Mouse (Mus musculus) heart, embryonic 14.5 days (tissue): ENCODE data around the gene Eed. TPM values are rescaled to one million over a fixed set of nuclear protein-coding genes. Genes with fewer than 3 reads are reported as not detected.
A peak's percentile ranks its signal among the peaks of the same experiment; 100 is the strongest.

Source experiments
- ATAC-seq: fragments of 200-750 bp; cut with Nextera tagmentation; 2 replicates; pipeline ENCODE4 v1.8.0; 2017; ENCODE audit warnings: low read depth, moderate TSS enrichment; ENCODE audit not compliant: insufficient number of reproducible peaks, insufficient read depth, low FRiP score
- H3K27ac ChIP-seq, 2 experiments: fragments of 200-500 bp in 1 of 2; fragments of 300-500 bp in 1 of 2; sonication (generic) in 1 of 2; replicated peaks in 1 of 2; 2 replicates each; pipeline ENCODE4 v1.5.1; 2012 to 2014; ENCODE audit warnings: low read depth in 2 of 2, low read length in 2 of 2, control low read depth in 1 of 2, mild to moderate bottlenecking in 1 of 2, mixed read lengths in 1 of 2; ENCODE audit not compliant: control insufficient read depth in 1 of 2, insufficient read depth in 1 of 2
- H3K27me3 ChIP-seq: fragments of 300-500 bp; sonication (generic); 2 replicates; pipeline ENCODE4 v1.6.1; 2014; ENCODE audit warnings: mild to moderate bottlenecking, low read length, control low read depth; ENCODE audit not compliant: control insufficient read depth, insufficient read depth
- H3K36me3 ChIP-seq: fragments of 300-500 bp; sonication (generic); 2 replicates; pipeline ENCODE4 v1.6.1; 2014; ENCODE audit warnings: mild to moderate bottlenecking, control low read depth, low read length, mixed read lengths; ENCODE audit not compliant: control insufficient read depth, insufficient read depth
- H3K4me1 ChIP-seq, 2 experiments: fragments of 200-500 bp in 1 of 2; fragments of 300-500 bp in 1 of 2; sonication (generic) in 1 of 2; 2 replicates each; pipeline ENCODE4 v1.6.1; 2012 to 2014; ENCODE audit warnings: low read length in 2 of 2, control low read depth in 1 of 2, mixed read lengths in 1 of 2; ENCODE audit not compliant: control insufficient read depth in 2 of 2, insufficient read depth in 2 of 2
- H3K4me2 ChIP-seq: fragments of 300-500 bp; sonication (generic); 2 replicates; pipeline ENCODE4 v1.6.1; 2014; ENCODE audit warnings: mild to moderate bottlenecking, low read length
- H3K4me3 ChIP-seq, 2 experiments: fragments of 200-500 bp in 1 of 2; fragments of 300-500 bp in 1 of 2; sonication (generic) in 1 of 2; 2 replicates each; pipeline ENCODE4 v1.5.1; 2012 to 2014; ENCODE audit warnings: low read length in 2 of 2, mild to moderate bottlenecking in 2 of 2, control low read depth in 1 of 2, low read depth in 1 of 2, moderate library complexity in 1 of 2; ENCODE audit not compliant: control insufficient read depth in 1 of 2, insufficient read depth in 1 of 2
- H3K9ac ChIP-seq: fragments of 300-500 bp; sonication (generic); 2 replicates; pipeline ENCODE4 v1.6.1; 2014; ENCODE audit warnings: mild to moderate bottlenecking, low read length
- H3K9me3 ChIP-seq: fragments of 300-500 bp; sonication (generic); 2 replicates; pipeline ENCODE4 v1.6.1; 2016; ENCODE audit warnings: low read length, control low read depth; ENCODE audit not compliant: control insufficient read depth
- WGBS: fragments of 180-500 bp; shearing (Covaris S2); extraction: QIAGEN DNeasy Blood & Tissue Kit; methylation state at CpG from one replicate; pipeline ENCODE4 v1.1.7; 2014; 5-methylcytosine and 5-hydroxymethylcytosine counted together
- polyA plus RNA-seq: library from polyadenylated mRNA; unstranded; fragments of >200 nt; fragmentation: Nextera tagmentation; extraction: Ambion mirVana; gene quantifications from 2 replicates; pipeline ENCODE4 v1.2.1, GENCODE M21; 2014

Eed gene
- polyA plus RNA-seq, 1 experiment from 2014 or later: 47.3 TPM

DNA sequence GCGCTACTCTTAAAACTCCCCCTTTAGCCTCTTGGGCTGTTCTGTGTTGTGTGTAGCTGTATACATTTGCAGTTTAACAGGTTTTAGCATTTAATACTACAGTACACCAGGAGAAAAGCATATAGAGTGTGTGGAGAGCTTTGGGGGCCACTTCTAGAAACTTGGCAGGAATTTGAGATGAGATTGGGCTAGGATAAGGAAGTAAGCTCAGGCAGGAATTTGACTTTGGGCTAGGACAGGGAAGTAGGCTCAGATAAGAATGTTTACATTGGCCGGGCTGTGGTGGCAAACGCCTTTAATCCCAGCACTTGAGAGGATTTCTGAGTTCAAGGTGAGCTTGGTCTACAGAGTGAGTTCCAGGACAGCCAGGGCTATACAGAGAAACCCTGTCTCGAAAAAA is 31.4 kb downstream of the Eed start:
- Histone ChIP-seq H3K4me3 (no peak overlapping the region), H3K36me3 (peaks cover 12% of the 10 kb centered on the region), H3K9ac (no peak overlapping the region), H3K4me1 (no peaks in the 10 kb centered on the region), H3K27ac (no peak overlapping the region), H3K4me2 (no peak overlapping the region), H3K9me3 (no peaks in the 10 kb centered on the region), H3K27me3 (no peaks in the 10 kb centered on the region)
- WGBS: 52% methylated on average over 4 of the region's 4 CpGs
- no peak for ATAC-seq

DNA sequence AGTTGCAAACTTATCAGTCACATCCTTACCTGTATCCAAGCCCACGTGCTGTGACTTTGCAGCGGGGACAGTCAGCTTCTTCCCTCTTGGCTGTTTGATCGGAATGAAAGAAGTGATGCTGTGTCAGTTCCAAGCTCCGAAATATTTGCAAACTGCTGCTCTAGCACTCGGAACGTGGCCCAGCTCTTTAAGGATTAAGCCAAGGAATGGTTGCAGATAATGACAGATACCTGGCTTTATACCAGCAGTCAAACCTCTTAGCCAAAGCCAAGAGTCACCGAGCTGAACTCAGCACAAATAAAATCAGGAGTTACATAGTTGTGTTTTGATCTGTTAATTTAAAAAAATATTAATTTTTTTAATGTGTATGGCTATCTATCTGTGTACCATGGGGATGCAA is 32.8 kb downstream of the Eed start:
- Histone ChIP-seq H3K27ac (no peak overlapping the region), H3K36me3 (no peaks in the 10 kb centered on the region), H3K9me3 (no peaks in the 10 kb centered on the region), H3K9ac (no peak overlapping the region), H3K4me2 (no peak overlapping the region), H3K4me3 (no peak overlapping the region), H3K27me3 (no peaks in the 10 kb centered on the region), H3K4me1 (no peaks in the 10 kb centered on the region)
- 67% methylated on average over 7 of the region's 7 CpGs for WGBS
- ATAC-seq: no peak

- H3K9me3 ChIP-seq: no peaks in the 10 kb centered on the region
- no peaks in the 10 kb centered on the region for H3K36me3 ChIP-seq
- H3K9ac ChIP-seq: peak within 1 kb of the TSS; percentile 84
- peak within 1 kb of the TSS; percentile 79 to 82 for H3K4me3 ChIP-seq
- no peaks in the 10 kb centered on the region for H3K27me3 ChIP-seq
- H3K4me1 ChIP-seq: peaks cover 3 to 5% of the 10 kb centered on the region in 2 experiments; a peak in 3 of 4 replicates
- ATAC-seq: peak; percentile 97
- peak within 1 kb of the TSS; percentile 63 to 71 for H3K27ac ChIP-seq
- WGBS: under 1% methylated on average over 45 of the region's 45 CpGs
- H3K4me2 ChIP-seq: peak within 1 kb of the TSS; percentile 70
These were observed 40.0 kb downstream of the Eed start, which contains the start of gene Hikeshi for GRCm38 (mm10) chr7:89940571-89941463. TSS of gene Hikeshi (minus strand) at chr7:89941204.

DNA sequence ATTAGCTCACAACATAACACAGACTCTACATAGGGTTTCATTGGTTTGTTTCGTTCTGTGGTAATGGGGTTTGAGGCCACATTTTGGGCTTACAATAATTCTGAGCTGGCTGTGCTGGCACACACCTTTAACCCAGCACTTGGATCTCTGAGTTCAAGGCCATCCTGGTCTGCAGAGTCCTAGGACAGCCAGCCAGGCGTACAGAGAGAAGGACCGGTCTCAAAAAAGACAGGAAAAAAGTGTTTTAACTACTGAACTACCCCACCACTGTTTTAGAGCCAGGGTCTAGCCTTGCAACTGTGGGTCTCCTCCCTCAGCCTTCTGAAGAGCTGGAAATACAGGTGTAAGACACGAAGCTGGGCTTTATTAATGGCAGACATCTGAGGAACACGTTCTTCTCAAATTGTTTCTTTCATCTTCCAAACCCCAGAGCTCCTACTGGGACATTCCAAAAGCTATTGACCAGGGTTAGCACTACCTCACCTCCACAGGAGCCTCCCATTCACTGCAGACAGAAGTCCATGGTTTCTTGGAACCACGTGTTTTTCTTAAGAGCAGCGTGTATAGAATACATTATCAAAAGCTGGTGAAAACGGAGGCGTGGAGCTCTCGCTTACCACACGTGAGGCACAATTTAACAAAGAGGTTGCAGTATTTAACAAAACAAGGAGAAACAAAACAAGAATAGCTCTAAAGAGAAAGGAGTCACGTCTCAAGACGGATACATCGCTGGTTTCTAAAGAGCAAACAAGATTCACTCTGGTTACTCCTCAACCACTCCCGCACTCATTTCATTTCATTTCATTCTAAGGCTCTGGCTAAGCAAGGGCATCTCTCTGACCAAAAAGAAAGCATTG is 41.1 kb downstream of the Eed start:
- 51% methylated on average over 15 of the region's 15 CpGs for WGBS
- peaks cover 3 to 5% of the 10 kb centered on the region in 2 experiments; a peak in 3 of 4 replicates for H3K4me1 ChIP-seq

GRCm38 (mm10) chr7:89923441-89924180 is 57.2 kb downstream of the Eed start:
- Histone ChIP-seq H3K9me3 (no peaks in the 10 kb centered on the region), H3K4me1 (no peaks in the 10 kb centered on the region), H3K9ac (no peak overlapping the region), H3K4me2 (no peak overlapping the region), H3K36me3 (peaks cover 38% of the 10 kb centered on the region), H3K27me3 (no peaks in the 10 kb centered on the region), H3K27ac (no peak overlapping the region), H3K4me3 (no peak overlapping the region)
- WGBS: 96% methylated on average over 15 of the region's 15 CpGs
- no peak for ATAC-seq

More for the DNA sequence above, 41.1 kb downstream of the Eed start:
- no peak overlapping the region for H3K27ac ChIP-seq
- peak overlapping the region; percentile 70 for H3K4me2 ChIP-seq
- peak overlapping the region; percentile 79 to 82; a peak in 3 of 4 replicates for H3K4me3 ChIP-seq
- no peaks in the 10 kb centered on the region for H3K9me3 ChIP-seq
- H3K36me3 ChIP-seq: peaks cover 1% of the 10 kb centered on the region; the same call in 1 of the 2 replicates
- ATAC-seq: no peak
- H3K27me3 ChIP-seq: no peaks in the 10 kb centered on the region
- peak overlapping the region; percentile 84 for H3K9ac ChIP-seq

DNA sequence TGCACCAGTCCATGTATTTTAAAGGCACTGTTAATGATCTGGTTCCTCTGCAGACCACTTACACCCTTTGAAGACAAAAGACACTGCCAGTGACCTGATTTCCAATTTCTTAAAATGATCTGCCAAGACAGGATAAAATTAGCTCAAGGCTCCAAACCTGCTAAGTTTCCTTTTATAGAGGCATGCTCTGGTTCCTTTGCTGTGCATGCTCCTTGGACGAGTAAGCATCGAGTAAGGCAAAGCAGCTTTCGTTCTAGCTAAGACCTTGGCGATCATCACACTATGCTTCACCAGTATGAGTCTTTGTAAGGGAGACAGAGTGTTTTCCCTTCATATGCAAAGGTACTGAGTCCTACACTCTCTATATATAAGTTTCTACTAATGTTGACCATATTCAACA is 63.0 kb downstream of the Eed start:
- H3K4me3 ChIP-seq: no peak overlapping the region
- no peaks in the 10 kb centered on the region for H3K4me1 ChIP-seq
- ATAC-seq: no peak
- H3K27ac ChIP-seq: no peak overlapping the region
- WGBS: 77% methylated on average over 4 of the region's 4 CpGs
- H3K36me3 ChIP-seq: peaks cover 31% of the 10 kb centered on the region
- no peak overlapping the region for H3K9ac ChIP-seq
- H3K27me3 ChIP-seq: no peaks in the 10 kb centered on the region
- H3K9me3 ChIP-seq: no peaks in the 10 kb centered on the region
- H3K4me2 ChIP-seq: no peak overlapping the region

GRCm38 (mm10) chr7:89916711-89917110 is 64.1 kb downstream of the Eed start:
- Histone ChIP-seq H3K27ac (no peak overlapping the region), H3K4me3 (no peak overlapping the region), H3K9me3 (no peaks in the 10 kb centered on the region), H3K4me1 (no peaks in the 10 kb centered on the region), H3K9ac (no peak overlapping the region), H3K36me3 (peaks cover 31% of the 10 kb centered on the region), H3K4me2 (no peak overlapping the region), H3K27me3 (no peaks in the 10 kb centered on the region)
- ATAC-seq: no peak
- WGBS: 98% methylated on average over 5 of the region's 5 CpGs
